Mouse (Mus musculus) ovary, adult 18-20 months (tissue): Measurements from ENCODE around the gene Slc2a13.
A peak's percentile ranks its signal among the peaks of the same experiment; 100 is the strongest.

Source experiments
- DNase-seq: peaks from one replicate; pipeline ENCODE4 v3.0.0; 2022; ENCODE audit warnings: low spot score, mixed read lengths

Slc2a13 gene

DNA sequence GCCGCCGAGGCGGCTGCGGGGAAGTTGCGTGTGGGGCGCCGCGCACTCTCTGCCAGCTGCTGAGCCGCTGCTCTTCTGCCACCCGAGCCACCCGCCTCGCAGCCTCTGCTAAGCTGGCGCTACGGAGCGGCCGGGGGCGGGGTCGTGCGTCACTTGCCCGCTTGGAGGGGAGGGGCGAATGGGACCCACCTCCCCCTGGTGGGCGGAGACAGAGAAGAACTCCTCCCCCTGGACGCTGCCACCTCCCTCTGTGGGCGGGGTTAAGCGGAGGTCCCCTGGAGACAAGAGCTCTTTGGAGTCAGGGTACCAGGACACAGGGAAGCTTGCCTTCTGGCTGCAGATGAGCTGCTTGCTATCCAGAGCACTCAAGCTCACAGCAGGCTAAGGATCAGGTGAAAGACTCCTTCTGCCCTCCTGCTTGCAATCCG is at the start of gene Slc2a13:
Gene Slc2a13, minus strand, starts transcription at position 151 of the 428 bp plus-strand sequence.
- DNase-seq, result peak; percentile 83

DNA sequence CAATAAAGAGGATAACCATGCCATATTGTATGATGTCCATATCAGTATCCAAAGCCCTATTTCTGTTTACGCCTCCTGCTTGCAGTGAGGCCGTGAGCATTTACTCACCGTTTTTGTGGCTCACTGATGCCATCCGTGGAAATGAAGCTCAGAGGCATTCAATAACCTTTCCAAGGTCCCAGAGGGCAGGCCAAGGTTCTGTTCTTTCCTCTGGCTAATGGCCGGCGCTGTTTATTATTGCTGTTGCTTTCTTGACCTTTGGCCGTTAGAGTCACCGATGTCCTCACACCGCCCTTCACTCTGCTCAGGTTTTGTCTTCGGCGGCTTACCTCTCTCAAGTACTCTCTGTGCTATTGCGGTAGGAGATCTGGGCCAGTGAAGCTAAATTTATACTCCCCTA is 43.0 kb upstream of the Slc2a13 start:
- no peak for DNase-seq

DNA sequence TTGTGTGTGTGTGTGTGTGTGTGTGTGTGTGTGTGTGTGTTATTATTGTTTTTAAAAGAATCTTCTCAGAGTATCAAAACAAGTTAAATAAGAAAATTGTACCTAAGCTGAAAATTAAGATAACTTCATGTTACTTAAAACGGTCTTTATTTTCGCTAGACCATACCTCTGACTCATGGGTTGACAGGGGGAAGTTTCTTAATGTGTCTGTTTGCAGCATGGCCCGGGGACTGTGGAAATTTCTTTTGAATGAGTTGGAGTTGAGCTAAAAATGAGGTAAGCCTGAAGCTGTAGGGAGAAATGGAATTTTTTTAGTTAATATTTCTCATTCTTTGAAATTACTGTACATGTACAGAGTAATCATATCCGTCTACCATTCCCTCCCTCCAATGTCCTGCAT is 42.5 kb upstream of the Slc2a13 start:
- no peak for DNase-seq

DNA sequence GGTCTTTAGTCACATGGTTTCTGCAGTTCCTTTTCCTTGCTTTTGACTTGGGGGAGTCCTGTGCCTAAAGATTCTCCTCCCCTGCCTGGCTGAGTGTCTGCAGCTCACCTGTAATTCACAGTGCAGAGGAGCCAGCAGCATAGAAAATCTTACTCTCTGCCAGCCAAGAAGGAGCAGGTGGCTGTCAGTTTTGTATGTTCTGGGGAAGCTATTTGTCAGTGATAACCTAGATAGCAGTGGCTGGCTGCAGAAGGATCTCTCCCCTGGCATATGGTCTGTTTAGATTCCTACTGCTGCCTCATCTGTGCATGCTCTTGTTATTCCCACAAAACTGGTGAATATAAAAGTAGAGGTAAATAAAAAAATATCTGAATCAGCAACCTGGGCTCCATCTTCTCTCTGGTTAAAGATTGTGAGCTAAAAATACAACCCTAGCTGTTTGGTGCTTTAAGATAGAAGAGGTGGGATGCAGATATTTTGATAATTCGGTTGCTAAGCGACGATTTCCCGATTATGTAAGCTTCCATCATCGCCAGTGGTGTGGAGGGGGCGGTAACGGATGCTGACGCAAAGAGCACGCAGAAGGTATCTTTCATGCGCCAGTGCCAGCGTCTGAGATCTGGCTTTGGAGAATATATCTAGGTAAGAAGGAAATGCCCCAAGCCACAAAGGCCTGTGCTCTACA is 41.1 kb upstream of the Slc2a13 start:
- no peak for DNase-seq

DNA sequence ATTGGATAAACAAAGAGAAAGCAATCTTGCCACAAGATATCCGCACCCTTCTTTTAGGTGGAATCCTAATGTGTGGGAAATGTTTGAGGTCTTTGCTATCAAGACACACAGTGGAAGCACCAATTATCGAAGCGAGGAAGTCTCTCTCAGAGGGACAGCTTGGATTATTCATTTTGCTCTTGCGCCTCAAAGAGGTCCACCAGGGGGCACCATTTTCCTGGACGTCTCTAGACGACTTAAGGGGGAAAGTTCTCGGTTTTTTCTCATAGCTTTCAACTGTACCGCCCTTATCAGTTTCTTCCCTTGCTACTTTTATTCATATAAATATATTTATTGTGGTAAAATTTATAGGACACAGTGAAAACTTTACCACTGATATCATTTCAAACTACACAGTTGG is 36.7 kb upstream of the Slc2a13 start:
- peak; percentile 9 for DNase-seq

- no peak for DNase-seq
These were observed 35.8 kb upstream of the Slc2a13 start for GRCm38 (mm10) chr15:91608811-91609210.

GRCm38 (mm10) chr15:91601197-91601596 is 28.1 kb upstream of the Slc2a13 start:
- no peak for DNase-seq

DNA sequence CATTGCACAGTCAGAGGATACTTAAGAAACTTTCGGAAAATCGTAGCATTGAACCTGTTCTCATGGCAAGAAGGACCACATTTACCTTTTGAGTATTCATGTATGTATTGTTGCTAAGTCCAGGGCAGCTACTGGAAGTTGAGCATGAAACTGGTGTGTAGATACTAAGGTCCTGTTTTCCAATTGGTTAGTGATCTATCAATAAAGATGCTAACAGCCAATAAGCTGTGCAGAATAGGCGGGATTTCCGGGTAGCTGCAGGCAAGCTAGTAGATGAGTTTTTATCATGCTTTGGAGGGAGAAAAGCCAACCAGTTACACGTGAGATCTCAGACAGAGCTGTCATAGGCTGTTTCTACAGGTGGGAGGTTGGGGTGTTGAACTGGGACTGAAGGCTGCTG is 24.2 kb upstream of the Slc2a13 start:
- DNase-seq, result no peak

- DNase-seq, result peak; percentile 55
These were observed 1.4 kb upstream of the Slc2a13 start for GRCm38 (mm10) chr15:91574492-91574891.

- DNase-seq, result peak; percentile 9
These were observed 516 bp downstream of the Slc2a13 start for GRCm38 (mm10) chr15:91572421-91573069.

GRCm38 (mm10) chr15:91571981-91572380 is 1.1 kb downstream of the Slc2a13 start:
- no peak for DNase-seq

DNA sequence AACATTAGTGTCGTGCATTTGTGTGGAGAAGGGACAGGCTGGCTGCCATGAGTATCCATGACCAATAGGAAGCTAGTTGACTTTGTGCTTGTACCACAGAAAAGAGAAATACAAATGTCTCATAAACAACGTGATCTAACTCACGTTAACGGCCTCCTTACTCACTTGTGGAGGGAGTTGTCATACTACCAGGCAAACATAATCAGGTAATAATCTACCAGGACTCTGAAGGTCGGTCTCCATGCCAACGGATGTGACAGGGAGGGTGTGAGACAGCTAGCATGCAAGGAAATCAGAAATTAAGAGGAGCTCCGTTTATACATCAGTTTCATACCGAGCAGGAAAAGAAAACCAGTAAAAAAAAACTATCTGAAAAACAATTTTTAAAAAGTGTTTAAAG is 6.3 kb downstream of the Slc2a13 start:
- no peak for DNase-seq

DNA sequence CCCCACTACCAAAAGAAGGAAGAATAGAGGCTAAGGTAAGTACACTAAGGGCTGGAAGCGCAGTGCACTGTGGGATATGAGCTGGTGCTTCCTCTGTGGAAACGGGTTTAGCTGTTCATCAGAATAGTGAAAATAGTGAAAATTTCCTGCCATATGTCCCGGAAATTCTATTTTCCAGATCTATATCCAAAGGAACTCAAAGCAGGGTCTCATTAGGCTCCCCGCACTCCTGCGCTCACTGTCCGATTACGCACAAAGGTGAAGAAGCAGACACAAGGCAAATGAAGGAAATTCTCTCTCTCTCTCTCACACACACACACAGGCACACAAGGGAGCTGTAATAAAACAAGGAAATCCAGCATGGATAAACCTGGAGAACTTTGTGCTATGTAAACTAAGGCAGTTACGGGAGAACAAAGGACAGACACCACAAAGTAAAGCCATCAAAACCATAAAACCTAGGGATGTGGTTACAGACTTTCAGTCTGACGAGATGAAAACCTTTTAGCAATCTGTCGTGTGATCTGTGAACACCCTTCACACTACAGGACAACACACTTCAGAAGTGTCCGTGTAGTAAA is 7.9 kb downstream of the Slc2a13 start:
- no peak for DNase-seq

GRCm38 (mm10) chr15:91561728-91562127 is 11.3 kb downstream of the Slc2a13 start:
- DNase-seq, result no peak

DNA sequence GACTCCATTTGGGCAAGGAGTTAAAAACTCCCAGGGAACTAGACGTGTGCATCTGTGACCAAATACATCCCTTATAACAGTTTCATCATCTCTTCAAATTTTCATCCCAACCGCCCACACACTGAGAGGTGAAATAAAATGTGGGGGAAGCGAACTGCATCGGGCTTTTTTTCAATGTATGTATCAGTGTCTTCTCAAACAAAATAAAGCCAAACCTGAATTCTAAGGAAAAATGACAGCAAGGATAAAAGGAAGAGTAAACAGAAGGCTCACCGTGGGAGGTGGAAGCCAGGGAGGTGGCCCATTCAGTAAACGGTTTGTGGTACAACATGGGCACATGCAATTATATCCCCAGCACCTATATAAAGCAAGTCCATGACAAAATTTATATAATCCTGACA is 17.7 kb downstream of the Slc2a13 start:
- no peak for DNase-seq

DNA sequence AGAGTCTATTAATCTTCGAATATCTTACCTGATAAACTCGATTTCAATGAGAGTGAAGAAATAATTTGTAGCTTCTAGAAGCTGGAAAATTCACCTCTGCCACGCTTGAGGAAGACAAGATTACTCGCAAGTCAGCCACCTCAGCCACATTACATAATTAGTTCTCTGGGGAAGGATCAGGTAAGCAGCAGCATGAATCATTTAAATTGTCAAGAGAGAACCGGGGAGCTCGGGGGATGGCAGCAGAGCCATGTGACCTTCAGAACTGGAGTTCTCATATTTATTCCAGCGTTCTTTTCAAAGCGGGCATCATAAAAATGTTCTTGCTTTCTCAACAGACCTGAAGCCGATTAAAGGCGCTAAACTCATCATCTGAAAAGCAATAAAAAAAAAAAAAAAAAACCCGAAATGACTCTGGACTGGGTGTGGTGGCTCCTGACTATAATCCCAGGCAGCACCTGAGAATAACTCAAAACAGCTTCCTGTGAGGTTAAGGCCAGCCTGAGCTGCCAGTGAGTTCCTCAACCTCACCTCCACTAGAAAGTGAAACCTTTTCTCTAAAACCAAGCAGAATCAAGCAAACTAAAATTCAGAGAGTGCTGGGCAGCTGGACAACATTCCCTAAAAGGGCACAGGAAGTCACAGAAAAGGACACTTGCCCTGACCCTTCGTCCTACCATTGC is 24.3 kb downstream of the Slc2a13 start:
- no peak for DNase-seq

DNA sequence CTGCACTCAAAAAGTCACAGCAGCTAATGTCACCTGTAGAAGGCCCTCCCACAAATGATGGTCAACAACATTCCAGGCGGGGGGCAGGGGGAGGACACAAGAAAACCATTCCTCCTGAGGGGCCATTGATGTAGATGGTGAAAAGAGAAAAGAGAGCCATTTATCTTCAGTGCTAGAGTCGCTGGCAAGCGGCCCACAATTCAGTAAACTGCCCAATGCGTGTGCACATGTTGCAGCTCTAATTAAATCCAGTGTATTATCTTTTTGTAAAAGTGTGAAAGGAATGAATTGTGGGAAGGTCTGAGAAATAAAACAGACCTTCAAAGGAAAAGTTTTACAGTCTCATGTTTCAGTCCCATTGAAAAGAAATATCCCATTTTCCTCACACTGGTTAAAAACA is 28.5 kb downstream of the Slc2a13 start:
- DNase-seq, result no peak

DNA sequence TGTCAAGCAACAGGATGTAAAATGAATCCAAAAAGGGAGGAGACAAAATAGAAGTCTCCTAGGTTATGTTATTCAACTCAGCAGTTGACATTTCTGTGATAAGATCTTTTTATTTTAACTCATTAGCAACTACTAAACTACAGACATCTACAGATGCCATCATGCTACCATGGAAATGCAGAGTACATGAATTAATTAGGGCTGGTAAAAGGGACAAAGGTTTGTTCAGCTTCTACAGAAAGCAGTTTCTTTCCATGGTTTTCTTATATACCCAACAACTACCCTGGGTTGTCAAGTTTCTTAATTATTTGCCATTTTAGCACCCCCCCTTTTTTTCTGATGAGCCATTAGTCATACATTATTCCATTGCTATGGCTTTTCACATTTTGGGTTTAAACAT is 34.6 kb downstream of the Slc2a13 start:
- no peak for DNase-seq

- no peak for DNase-seq
These were observed 46.2 kb downstream of the Slc2a13 start for GRCm38 (mm10) chr15:91526876-91527275.

- no peak for DNase-seq
These were observed 46.9 kb downstream of the Slc2a13 start for GRCm38 (mm10) chr15:91526166-91526565.

GRCm38 (mm10) chr15:91524451-91524850 is 48.6 kb downstream of the Slc2a13 start:
- DNase-seq, result no peak

DNA sequence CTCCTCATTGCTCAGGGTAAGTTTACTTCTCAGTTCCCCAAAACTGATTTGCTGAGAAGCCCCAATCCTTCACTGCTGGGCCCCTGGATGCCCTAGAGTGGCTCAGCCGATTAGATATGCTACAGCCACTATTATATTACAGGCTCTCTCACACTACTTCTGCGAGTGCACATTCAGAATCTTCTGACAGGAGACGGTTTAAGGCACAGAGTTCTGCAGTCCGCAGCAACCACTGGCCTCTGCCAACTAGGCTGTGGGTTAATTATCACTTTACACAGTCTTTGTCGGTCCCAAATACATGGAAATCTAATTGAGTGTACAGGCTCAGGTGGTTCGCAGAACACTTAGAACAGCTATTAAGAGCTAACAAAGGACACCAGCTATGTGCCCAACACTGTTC is 69.8 kb downstream of the Slc2a13 start:
- no peak for DNase-seq

GRCm38 (mm10) chr15:91502661-91503060 is 70.4 kb downstream of the Slc2a13 start:
- no peak for DNase-seq
